Mouse (Mus musculus): ENCODE measurements around the gene Zcchc4.
"Not testable (repeated sequence)": the region's sequence is repeated elsewhere in the genome, so short reads cannot be mapped to it uniquely, and the experiment has no call there.

Gene Zcchc4

GRCm38 (mm10) chr5:52775237-52775636 is at the start of gene Zcchc4:
Gene Zcchc4 (plus strand): TSS chr5:52775409.
- DNase-seq (ENCODE audit: low spot score) = no peak

DNA sequence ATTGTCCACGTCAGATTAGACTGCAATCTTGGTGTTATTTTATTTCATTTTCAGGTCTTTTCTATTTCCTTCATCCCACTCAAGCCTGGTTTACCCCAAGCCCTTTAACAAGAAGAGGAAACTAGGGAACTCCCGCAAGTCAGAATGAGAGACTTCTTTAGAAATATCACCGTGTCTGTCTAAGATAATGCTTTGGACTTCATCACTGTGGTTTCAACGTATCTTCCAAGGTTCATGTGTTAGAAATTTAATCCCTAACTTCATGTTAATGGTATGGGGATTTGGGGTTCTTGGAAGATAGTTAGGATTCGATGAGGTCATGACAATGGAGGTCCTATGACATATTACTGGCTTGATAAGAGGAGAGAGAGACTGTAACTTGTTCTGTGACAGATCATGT is 47.5 kb upstream of the Zcchc4 start:
- no peak for DNase-seq (ENCODE audit: low spot score)

- DNase-seq (ENCODE audit: low spot score) = no peak
Measured at GRCm38 (mm10) chr5:52732811-52733210, 42.4 kb upstream of the Zcchc4 start.

GRCm38 (mm10) chr5:52736046-52736445 is 39.2 kb upstream of the Zcchc4 start:
- DNase-seq (ENCODE audit: low spot score) = no peak

GRCm38 (mm10) chr5:52741391-52742111 is 33.7 kb upstream of the Zcchc4 start, which contains the start of gene Pi4k2b:
Gene Pi4k2b (plus strand): TSS chr5:52741574.
- peak; percentile 17 for DNase-seq (ENCODE audit: low spot score)

- no peak for DNase-seq (ENCODE audit: low spot score)
Measured at GRCm38 (mm10) chr5:52742112-52742813, 32.9 kb upstream of the Zcchc4 start.

DNA sequence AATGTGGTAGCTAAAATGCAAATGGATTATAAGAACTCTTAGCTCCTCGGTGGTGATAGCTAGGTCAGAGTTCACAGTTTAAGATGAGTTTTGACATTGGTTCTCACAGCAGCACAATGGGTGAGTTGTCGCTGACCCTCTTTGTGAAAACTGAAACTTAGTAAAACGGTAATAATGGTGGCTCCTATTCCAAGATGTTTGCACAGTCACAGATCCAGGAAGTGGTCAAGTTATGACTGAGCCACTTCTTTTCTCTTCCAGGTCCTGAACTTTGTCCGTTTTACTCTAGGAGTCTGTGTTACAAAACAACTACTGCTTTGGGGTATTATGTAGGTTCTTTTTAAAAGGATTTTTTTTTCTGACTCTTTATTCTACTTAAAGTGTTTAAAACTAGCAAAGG is 32.0 kb upstream of the Zcchc4 start:
- DNase-seq (ENCODE audit: low spot score) = no peak

DNA sequence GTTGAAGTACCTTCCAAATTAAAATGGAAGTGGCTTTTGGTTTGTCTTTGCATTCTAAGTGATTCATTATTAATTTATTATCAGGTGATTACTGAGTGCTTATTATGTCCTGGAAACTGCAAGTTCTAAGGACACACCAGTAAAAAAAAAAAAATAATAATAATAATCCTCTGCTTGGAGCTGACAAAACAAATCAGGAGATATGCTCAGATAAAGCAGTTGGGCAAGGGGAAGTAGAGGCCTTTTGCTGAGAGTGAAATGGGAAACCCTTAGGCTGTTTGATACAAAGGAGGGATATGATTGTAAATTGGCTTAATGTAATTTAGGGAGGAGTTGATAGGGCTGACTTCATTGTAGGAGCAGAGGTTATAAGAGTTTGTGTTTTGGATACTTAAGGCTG is 28.3 kb upstream of the Zcchc4 start:
- no peak for DNase-seq (ENCODE audit: low spot score)

DNA sequence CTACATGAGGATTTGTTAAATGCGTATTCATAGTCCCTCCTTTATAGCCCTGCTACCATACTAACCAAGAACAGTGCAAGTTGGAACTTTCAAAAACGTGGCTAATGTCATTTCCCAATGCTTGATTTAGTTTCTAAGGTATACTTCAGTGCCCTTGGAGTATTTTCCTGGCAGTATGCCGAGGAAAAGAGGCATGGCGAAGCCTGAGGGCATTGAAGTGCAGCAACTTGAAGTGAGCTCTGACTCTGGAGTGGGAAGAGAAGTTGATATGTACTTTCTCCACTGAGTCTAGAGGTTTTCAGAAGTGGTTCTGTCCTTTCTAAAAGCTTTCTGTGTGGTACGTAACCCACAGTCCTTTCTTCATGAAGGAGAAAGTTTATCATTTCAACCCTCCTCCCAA is 26.5 kb upstream of the Zcchc4 start:
- DNase-seq (ENCODE audit: low spot score) = no peak

GRCm38 (mm10) chr5:52753146-52753545 is 22.1 kb upstream of the Zcchc4 start:
- DNase-seq (ENCODE audit: low spot score) = no peak

DNA sequence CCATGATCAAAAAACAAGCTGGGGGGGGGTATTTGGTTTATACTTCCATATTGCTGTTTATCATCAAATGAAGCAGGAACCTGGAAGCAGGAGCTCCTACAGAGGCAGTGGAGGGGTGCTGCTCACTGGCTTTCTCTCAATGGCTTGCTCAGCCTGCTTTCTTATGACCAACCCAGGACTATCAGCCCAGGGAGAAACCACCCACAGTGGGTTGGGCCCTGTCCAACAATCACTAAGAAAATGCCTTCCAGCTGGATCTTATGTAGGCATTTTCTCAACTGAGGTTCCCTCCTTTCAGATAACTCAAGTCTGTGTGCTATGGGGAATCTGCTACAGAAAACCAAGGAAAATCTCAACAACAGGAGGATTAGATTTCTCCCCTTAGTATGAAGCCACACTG is 21.0 kb upstream of the Zcchc4 start:
- no peak for DNase-seq (ENCODE audit: low spot score)

DNA sequence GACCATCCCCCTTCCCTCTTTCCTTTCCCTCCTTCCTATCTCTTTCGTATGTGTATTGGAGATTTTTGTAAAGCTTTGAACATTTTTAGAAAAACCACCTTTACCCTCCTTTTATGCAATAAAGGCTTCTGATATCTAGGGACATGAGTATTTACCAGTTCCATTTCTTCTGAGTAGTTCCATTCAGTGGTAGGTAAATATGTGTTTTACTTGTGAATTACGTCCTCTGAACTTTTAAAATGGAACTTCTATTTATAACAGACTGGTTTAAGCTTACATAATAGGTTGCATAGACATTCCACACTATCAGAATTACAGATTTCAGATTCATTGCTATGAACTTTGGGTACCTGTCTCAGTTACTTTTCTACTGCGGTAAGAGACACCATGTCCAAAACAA is 19.9 kb upstream of the Zcchc4 start:
- no peak for DNase-seq (ENCODE audit: low spot score)

DNA sequence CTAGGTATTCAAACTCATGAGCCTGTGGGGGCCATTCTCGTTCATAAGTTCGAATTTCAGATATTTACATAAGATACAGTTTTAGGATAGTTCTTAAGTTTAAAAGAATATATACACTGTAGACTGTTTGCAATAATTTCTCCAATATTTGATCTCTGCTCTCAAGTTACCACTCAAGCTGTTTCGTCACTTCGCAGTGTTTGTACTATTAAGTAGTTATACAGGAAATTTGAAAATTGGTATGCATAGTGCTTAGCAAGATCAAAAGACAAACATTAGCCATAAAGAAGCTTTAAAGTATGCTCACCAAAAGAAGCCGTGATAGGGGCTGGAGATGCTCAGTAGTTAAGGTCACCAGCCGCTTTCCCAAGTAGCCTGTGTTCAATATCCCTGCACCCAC is 19.2 kb upstream of the Zcchc4 start:
- DNase-seq (ENCODE audit: low spot score) = no peak

DNA sequence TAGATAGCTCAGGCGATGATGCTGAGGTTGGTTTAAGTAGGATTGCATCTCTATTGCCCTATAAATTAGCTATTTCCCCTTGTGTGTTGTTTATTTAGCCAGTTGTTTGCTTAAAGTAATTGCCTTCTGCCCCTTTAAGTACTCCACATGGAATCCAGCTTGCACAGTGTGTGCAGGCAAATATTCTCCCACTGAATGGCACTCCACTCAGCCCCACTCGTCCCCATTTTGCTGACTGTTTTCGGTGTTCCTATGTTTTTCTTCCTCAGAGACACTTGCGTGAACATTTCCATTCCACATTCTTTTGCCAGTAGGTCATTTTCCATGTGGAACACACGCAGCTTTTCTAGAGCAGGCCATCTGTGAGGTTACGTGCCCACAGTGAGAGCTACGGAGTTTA is 12.6 kb upstream of the Zcchc4 start:
- no peak for DNase-seq (ENCODE audit: low spot score)

- DNase-seq (ENCODE audit: low spot score) = no peak
Measured at GRCm38 (mm10) chr5:52774267-52774666, 942 bp upstream of the Zcchc4 start.

DNA sequence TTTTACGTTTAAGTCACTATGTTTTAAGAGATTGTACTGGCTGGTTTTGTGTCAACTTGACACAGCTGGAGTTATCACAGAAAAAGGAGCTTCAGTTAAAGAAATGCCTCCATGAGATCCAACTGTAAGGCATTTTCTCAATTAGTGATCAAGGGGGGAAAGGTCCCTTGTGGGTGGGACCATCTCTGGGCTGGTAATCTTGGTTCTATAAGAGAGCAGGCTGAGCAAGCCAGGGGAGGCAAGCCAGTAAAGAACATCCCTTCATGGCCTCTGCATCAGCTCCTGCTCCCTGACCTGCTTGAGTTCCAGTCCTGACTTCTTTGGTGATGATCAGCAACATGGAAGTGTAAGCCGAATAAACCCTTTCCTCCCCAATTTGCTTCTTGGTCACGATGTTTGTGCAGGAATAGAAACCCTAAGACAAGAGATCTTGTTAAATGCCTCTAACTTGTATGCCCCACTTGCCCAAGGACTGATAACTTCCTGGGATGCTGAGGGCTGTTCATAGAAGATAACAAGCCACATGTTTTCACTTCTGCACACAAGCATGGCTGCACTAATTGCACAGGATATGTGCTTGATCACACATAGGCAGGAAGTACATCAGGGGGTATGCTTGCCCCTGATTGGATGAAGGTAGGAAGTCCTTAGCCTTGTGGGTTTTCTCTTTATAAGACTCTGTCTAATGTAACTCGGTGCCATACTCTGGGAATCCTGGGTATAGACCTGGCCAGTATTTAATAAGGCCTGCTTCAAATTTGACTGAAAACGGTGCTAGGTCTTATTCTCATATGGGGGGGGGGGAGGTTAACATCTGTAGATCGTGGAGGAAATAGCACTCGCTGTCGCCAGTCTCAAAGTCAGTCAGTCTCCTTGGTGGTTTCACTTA is 1.5 kb downstream of the Zcchc4 start:
- DNase-seq (ENCODE audit: low spot score) = not testable (repeated sequence)

- peak; percentile 78 for DNase-seq (ENCODE audit: low spot score)
Measured at GRCm38 (mm10) chr5:52782523-52783250, 7.5 kb downstream of the Zcchc4 start.

DNA sequence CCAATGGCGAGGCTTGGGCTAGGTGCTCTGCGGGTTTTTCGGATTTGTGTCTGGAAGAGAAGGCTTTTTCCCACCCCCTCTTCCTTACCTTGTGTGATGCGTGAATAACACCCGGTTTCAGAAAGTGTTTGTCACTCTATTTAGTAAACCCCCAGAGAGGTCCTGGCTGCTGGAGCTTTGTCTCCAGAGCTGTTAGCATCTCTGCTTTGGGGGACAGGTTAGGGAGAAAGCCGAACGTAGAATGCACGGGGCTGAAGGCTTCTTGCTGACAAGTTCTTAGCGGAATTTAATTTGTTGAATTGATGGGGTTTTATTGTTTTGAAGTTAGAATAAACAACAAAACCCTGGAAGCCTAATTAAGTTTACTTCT is 8.0 kb downstream of the Zcchc4 start:
- no peak for DNase-seq (ENCODE audit: low spot score)

DNA sequence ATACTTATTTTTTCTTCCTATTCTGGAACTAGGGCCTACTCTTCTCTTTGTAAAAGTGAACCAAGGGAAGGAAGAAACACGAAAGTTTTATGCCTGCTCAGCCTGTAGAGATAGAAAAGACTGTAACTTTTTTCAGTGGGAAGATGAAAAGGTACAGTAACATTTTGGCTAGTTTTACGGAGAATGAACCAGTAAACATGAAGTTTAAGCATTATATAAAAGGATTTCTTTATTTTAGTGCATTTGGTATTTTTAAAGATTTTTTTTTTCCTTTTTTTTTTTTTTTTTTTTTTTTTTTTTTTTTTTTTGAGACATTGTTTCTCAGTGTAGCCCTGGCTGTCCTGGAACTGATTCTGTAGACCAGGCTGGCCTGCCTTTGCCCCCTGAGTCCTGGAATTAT is 8.7 kb downstream of the Zcchc4 start:
- DNase-seq (ENCODE audit: low spot score) = no peak

DNA sequence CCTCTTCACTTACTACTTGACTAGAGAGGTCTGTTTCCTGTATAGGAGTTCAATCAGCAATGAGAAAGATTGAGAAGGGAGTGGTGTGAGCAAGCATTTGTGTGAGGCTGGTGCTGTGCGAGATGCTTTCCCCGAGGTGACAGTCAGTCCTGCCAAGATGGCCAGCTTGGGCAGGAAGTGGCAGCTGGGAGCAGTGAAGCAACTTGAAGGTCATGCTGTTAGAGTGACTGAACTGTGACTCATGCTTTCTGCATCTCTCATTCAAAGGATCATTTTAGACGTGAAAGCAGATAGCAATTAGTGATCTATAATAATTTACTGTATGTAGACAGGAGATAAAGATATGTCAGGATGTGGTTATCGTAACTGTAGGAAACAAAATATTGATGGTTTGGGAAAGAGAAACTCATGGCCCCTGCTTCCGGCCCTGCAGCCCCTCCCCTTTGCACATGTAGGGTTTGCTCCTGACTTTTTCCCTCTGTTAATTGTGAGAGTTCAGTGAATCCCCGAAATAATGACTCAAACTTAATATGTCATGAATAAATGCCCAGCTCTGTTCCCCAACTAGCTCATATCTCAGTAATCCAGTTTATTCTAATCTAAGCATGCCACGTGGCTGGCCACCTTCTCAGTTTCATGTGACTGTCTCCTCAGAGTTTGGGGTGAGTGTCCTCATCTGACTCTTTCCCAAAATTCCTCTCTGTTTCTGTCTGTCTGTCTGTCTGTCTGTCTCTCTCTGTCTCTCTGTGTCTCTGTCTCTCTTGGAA is 11.5 kb downstream of the Zcchc4 start:
- DNase-seq (ENCODE audit: low spot score) = no peak

DNA sequence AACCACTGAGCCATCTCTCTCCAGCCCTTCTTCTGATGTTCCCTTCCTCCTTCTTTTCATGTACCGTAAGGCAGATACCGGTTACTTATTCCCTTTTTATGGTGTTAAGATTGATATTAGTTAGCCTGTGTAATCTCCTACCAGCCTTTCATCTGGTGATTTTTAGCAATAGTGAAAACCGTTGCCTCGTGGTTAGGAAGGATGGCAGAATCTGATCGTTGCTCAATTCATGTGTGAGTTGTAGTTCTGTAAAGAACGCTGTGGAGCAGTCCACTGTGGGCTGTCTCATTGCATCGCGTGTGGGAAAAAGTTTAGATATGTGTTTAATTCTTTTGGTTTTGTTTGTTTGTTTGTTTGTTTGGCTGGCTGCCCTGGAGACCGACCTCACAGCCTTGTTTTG is 18.0 kb downstream of the Zcchc4 start:
- DNase-seq (ENCODE audit: low spot score) = no peak
